Mouse (Mus musculus) stomach, embryonic 16.5 days (tissue): Measurements from ENCODE around the gene Msh5. TPM values are rescaled to one million over a fixed set of nuclear protein-coding genes. Genes with fewer than 3 reads are reported as not detected.

Experiments used
- ATAC-seq: fragments of 200-750 bp; cut with Nextera tagmentation; 2 replicates; pipeline ENCODE4 v1.8.0; 2017; ENCODE audit warnings: moderate number of reproducible peaks, moderate TSS enrichment; ENCODE audit not compliant: insufficient read depth, low FRiP score
- H3K27ac ChIP-seq: fragments of 300-500 bp; sonication (generic); 2 replicates; pipeline ENCODE4 v1.5.1; 2014; ENCODE audit warnings: low read length
- H3K27me3 ChIP-seq: fragments of 300-500 bp; sonication (generic); 2 replicates; pipeline ENCODE4 v1.6.1; 2014; ENCODE audit warnings: low read length, control low read depth, mixed read lengths; ENCODE audit not compliant: control insufficient read depth, insufficient read depth
- H3K36me3 ChIP-seq: fragments of 300-500 bp; sonication (generic); 2 replicates; pipeline ENCODE4 v1.6.1; 2014; ENCODE audit warnings: low read length; ENCODE audit not compliant: control insufficient read depth, insufficient read depth
- H3K4me1 ChIP-seq: fragments of 300-500 bp; sonication (generic); 2 replicates; pipeline ENCODE4 v1.6.1; 2014; ENCODE audit warnings: low read length, control low read depth, mixed read lengths; ENCODE audit not compliant: control insufficient read depth, insufficient read depth
- H3K4me2 ChIP-seq: fragments of 300-500 bp; sonication (generic); 2 replicates; pipeline ENCODE4 v1.6.1; 2014; ENCODE audit warnings: low read depth, low read length, mixed read lengths
- H3K4me3 ChIP-seq: fragments of 300-500 bp; sonication (generic); replicated peaks from 2 replicates; pipeline ENCODE4 v1.5.1; 2014; ENCODE audit warnings: mild to moderate bottlenecking, low read length
- H3K9ac ChIP-seq: fragments of 300-500 bp; sonication (generic); 2 replicates; pipeline ENCODE4 v1.6.1; 2014; ENCODE audit warnings: low read length
- H3K9me3 ChIP-seq: fragments of 300-500 bp; sonication (generic); replicated peaks from 2 replicates; pipeline ENCODE4 v1.6.1; 2016; ENCODE audit warnings: low read length, control low read depth; ENCODE audit not compliant: control insufficient read depth
- WGBS: fragments of 180-500 bp; shearing (Covaris S2); extraction: QIAGEN DNeasy Blood & Tissue Kit; methylation state at CpG from one replicate; pipeline ENCODE4 v1.1.7; 2014; 5-methylcytosine and 5-hydroxymethylcytosine counted together
- polyA plus RNA-seq: library from polyadenylated mRNA; unstranded; fragments of >200 nt; fragmentation: Nextera tagmentation; extraction: Ambion mirVana; gene quantifications from 2 replicates; pipeline ENCODE4 v1.2.1, GENCODE M21; 2015

The Msh5 gene
- polyA plus RNA-seq, 1 experiment from 2014 or later: 4.2 TPM

DNA sequence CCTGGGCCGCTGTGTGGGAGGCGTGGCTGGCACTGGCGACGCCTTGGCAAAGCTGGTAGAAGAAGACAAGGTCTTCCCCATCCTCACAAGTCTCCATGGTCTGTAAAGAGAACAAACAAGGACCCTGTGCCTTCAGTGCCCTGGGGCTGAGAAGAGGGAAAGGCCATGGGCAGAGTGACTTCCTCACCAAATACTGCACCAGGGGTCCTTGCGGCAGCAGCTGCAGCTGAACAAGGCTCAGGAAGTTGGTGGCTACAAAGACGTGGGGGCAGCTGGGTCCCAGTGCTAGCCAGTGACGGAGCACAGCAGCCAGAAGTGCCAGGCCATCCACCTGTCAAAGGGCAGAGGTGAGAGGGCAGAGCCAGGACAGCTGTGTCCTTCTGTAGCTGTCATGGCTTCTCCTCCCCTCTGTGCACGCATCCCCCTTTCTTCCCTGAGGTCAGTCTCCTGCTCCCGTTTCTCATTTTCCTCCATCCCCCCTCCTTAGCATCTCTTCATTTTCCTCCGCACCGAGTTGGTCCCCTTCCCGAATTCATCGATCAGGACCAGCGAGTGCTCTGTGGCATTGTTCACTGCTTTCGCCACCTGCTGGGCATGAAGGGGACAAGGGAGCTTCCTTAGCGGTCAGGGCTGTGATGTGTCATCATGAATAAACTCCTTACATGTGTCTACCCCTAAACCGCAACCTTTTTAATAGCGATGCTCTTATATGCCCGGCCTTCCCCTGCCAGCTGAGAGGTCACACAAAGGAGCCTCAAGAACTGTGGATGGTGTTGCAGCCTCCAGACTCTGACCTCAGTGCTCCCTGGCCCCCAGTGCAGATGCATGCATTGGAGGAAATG, 16.6 kb downstream of the Msh5 start:
- H3K27ac ChIP-seq: no peak overlapping the region
- 37% methylated on average over 19 of the region's 19 CpGs for WGBS

DNA sequence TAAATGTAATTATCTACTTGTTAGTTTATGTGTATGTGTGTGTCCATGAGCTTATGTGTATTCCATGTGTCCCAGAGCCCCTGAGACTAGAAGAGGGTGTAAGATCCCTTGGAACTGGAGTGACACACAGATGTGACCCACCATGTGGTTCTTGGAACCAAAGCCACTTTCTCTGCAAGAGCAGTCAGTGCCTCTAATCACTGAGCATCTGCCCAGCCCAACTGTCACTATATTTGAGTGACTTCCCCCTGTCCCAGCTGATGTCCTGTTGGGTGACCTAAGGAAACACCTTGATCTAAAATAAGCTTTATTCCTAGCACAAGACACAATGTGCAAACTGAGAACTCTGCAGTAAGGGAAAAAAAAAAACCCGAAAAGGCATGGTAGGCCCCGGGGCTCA, 18.2 kb downstream of the Msh5 start:
- H3K27ac ChIP-seq: no peak overlapping the region
- H3K4me3 ChIP-seq: no peak overlapping the region
- peaks cover 28% of the 10 kb centered on the region for H3K4me1 ChIP-seq
- no peak for ATAC-seq
- H3K9me3 ChIP-seq: no peaks in the 10 kb centered on the region
- H3K36me3 ChIP-seq: no peaks in the 10 kb centered on the region
- no peaks in the 10 kb centered on the region for H3K27me3 ChIP-seq
- H3K4me2 ChIP-seq: no peak overlapping the region
- 71% methylated on average over 2 of the region's 2 CpGs for WGBS
- H3K9ac ChIP-seq: no peak overlapping the region

More for the DNA sequence above, 16.6 kb downstream of the Msh5 start:
- no peak for ATAC-seq
- Histone ChIP-seq H3K9me3 (no peaks in the 10 kb centered on the region), H3K36me3 (no peaks in the 10 kb centered on the region), H3K9ac (no peak overlapping the region; the same call in 1 of the 2 replicates), H3K27me3 (no peaks in the 10 kb centered on the region), H3K4me3 (no peak overlapping the region), H3K4me2 (no peak overlapping the region), H3K4me1 (peaks cover 24% of the 10 kb centered on the region)

DNA sequence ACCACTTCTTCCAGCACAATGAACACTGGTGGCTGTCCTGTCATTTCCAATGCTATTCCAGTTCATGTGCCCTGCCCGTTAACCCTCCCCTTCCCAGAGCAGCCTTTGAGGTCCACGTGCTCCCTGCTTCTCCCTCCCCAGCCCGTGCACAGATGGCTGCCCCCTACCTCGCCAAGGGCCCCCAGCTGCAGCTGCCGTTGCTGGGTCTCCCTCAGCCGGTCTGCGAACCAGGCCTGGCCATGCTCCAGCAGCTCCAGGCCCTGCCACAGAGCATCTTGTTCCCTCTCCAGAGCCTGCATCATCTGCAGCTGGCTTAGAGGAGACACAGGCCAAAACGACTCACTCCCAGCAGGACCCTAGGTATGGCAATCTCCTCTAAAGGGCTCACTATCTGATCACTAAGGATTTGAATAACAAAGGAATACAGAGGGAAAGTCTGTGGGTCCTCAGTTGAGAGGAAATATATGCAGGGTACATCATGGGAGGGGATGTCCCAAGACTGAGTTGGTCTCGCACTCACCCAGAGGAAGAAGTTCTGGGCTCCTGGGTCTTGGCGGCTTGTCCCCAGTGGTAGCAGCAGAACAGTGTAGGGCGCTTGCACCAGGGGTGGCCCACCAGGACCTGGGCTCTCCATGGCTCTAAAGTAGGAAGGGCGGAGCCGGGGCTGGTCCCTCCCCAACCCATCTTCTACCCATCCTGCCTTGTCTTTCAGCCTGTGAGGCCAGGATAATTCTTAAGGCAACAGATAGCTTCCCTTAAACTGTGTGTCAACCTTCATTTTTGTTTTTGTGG, 19.1 kb downstream of the Msh5 start, which contains the start of gene Sapcd1:
Sapcd1 (minus strand) TSS at position 740 of the 792 bp plus-strand sequence.
- H3K4me2 ChIP-seq: peak within 1 kb of the TSS; percentile 38
- WGBS: 45% methylated on average over 13 of the region's 13 CpGs
- H3K27ac ChIP-seq: peak within 1 kb of the TSS; percentile 84
- H3K36me3 ChIP-seq: no peaks in the 10 kb centered on the region
- no peaks in the 10 kb centered on the region for H3K27me3 ChIP-seq
- peaks cover 28% of the 10 kb centered on the region for H3K4me1 ChIP-seq
- H3K4me3 ChIP-seq: peak within 1 kb of the TSS; percentile 28
- H3K9ac ChIP-seq: peak within 1 kb of the TSS; percentile 56
- H3K9me3 ChIP-seq: no peaks in the 10 kb centered on the region
- peak; percentile 59; the same call in 1 of the 2 replicates for ATAC-seq

DNA sequence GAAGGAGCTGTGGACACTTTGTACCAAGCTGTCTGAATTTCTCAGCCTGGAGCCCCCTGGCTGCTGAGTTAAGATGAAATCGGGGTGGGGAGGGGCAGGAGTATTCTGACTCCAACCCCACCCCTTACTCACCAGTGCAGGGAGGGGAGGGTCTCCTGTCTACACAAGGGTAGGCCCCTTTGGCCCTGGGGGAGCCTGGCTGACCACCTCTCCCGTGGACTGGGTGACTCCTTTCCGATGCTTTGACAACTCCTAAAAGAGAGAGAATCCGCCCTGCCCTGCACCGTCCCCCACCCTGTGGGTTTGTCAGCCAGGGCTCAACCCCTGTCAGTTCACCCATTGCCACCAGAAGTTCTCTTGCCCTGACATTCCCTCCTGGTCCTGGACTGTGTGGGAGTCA, 20.3 kb downstream of the Msh5 start:
- H3K27me3 ChIP-seq: no peaks in the 10 kb centered on the region
- ATAC-seq: no peak
- no peaks in the 10 kb centered on the region for H3K36me3 ChIP-seq
- no peaks in the 10 kb centered on the region for H3K9me3 ChIP-seq
- peak overlapping the region; percentile 38 for H3K4me2 ChIP-seq
- peak overlapping the region; percentile 84 for H3K27ac ChIP-seq
- WGBS: 73% methylated on average over 5 of the region's 5 CpGs
- H3K9ac ChIP-seq: peak overlapping the region; percentile 27; the same call in 1 of the 2 replicates
- 0 out of 2 replicates have a peak overlapping the region, but pooled peaks have one; percentile 9 for H3K4me3 ChIP-seq
- peaks cover 38% of the 10 kb centered on the region for H3K4me1 ChIP-seq

DNA sequence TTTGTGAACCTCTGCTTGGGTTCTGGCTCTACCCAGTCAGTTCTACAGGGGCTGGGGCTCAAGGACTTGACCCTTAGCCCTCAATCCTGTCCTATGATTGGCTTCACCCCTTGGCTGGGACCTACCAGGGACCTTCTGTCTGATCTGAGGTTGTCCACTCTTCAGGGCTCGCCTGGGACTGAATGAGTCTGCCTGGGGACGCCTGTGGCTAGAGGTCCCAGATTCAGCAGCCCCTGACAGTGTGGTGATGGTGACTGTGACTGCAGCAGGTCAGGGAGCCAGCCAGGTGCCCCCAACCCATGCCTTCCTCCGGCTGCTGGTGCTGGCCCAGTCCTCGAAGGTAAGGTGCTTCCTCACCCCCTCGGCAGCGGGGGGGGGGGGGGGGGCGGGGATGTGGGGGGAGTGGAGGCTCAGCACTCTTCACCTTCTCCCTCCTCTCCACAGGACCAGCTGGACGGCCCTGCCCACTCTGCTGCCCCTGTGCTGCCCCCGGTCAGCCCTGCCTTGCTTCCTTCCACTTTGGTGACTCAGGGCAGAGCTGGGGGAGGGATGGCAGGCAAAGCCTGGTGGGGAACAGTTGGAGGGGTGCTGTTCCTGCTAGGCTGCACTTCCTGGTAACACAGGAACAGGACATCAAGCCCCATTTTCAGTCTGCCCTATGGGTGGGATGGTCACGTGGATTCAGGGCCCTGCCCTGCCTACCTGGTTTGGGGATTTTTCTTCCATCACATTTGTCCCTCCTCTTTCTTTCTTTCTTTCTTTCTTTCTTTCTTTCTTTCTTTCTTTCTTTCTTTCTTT, 21.7 kb downstream of the Msh5 start:
- Histone ChIP-seq H3K27ac (no peak overlapping the region), H3K4me2 (no peak overlapping the region), H3K36me3 (no peaks in the 10 kb centered on the region), H3K4me1 (peaks cover 40% of the 10 kb centered on the region), H3K27me3 (no peaks in the 10 kb centered on the region), H3K4me3 (no peak overlapping the region), H3K9me3 (no peaks in the 10 kb centered on the region), H3K9ac (0 out of 2 replicates have a peak overlapping the region, but pooled peaks have one; percentile 4)
- WGBS: 61% methylated on average over 10 of the region's 10 CpGs
- ATAC-seq: no peak

DNA sequence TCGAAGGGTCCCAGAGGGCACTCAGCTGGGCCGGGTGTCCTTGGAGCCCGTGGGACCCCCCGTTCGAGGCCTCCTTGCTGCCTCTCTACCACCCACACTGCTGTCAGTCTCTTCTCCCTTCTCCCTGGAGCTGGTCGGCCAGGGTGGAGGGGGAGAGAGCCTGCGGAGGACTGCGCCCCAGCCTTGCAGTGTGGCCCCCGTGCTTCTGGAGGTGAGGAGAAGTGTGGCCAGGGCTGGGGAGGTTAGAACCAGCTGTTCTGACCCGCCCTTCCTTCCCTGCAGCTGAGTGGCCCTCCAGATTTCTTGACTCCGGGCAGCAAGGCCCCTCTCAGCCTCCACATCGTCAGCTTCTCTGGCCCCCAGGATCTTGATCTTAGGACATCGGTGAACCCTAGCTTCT, 22.3 kb downstream of the Msh5 start:
- Histone ChIP-seq H3K27ac (0 out of 2 replicates have a peak overlapping the region, but pooled peaks have one; percentile 13), H3K9ac (peak overlapping the region; percentile 4; the same call in 1 of the 2 replicates), H3K9me3 (no peaks in the 10 kb centered on the region), H3K27me3 (no peaks in the 10 kb centered on the region), H3K4me1 (peaks cover 35% of the 10 kb centered on the region), H3K4me2 (no peak overlapping the region), H3K36me3 (no peaks in the 10 kb centered on the region), H3K4me3 (no peak overlapping the region)
- no peak for ATAC-seq
- WGBS: 69% methylated on average over 13 of the region's 13 CpGs

DNA sequence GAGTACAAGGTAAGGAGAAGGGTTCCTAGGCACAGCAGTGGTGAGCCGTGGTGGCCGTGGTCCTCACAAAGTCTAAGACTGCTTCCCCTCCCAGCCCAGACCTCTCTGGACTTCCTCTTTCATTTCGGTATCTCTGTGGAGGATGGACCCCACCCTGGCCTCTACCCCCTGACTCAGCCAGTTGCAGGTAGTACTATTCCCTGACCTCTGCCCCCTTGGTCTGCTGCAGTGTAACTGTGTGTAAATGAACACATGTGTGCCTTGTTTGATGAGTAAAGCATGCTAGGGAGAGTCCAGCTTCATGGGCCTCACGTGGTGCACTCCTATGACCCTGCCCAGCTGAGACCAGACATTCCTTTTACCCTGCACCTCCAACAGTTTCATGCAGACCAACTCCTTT, 22.8 kb downstream of the Msh5 start:
- Histone ChIP-seq H3K27ac (0 out of 2 replicates have a peak overlapping the region, but pooled peaks have one; percentile 13), H3K36me3 (no peaks in the 10 kb centered on the region), H3K4me1 (peaks cover 35% of the 10 kb centered on the region), H3K27me3 (no peaks in the 10 kb centered on the region), H3K4me2 (no peak overlapping the region), H3K9me3 (no peaks in the 10 kb centered on the region), H3K4me3 (no peak overlapping the region), H3K9ac (peak overlapping the region; percentile 17; the same call in 1 of the 2 replicates)
- no peak for ATAC-seq
- 57% methylated on average over 4 of the region's 4 CpGs for WGBS

DNA sequence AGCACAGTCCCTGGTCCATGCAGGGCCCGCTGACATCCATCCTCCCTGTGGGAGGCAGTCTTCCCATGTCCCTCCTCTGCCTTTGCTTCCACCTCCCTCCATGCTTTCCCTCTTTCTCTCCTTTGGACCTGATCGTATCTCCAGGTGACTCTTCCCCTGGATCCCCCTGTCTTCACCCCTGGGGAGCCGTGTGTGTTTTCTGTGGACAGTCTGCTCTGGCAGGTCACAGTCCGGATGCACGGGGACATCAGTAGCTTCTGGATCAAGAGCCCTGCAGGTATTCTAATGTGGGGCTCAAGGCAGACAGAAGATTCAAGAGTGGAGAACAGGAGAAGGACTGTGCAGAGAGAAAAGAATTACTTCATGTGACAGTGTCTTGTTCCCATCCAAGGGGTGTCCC, 23.3 kb downstream of the Msh5 start:
- Histone ChIP-seq H3K4me2 (no peak overlapping the region), H3K9me3 (no peaks in the 10 kb centered on the region), H3K27me3 (no peaks in the 10 kb centered on the region), H3K4me1 (peaks cover 35% of the 10 kb centered on the region), H3K4me3 (no peak overlapping the region), H3K9ac (no peak overlapping the region), H3K36me3 (no peaks in the 10 kb centered on the region), H3K27ac (no peak overlapping the region)
- 85% methylated on average over 5 of the region's 5 CpGs for WGBS
- ATAC-seq: no peak
